Mouse (Mus musculus): ENCODE data around the gene D930007J09Rik. TPM values are rescaled to one million over a fixed set of nuclear protein-coding genes. Genes with fewer than 3 reads are reported as not detected.
A peak's percentile ranks its signal among the peaks of the same experiment; 100 is the strongest.

Gene D930007J09Rik
- not detected in 2 replicates for polyA plus RNA-seq (2016; fragmentation: Nextera tagmentation; extraction: Ambion mirVana)

- Histone ChIP-seq H3K4me1 (peaks cover 20% of the 10 kb centered on the region), H3K4me2 (replicated peaks) (peak within 1 kb of the TSS; percentile 65), H3K9ac (peak within 1 kb of the TSS; percentile 88), H3K9me3 (replicated peaks) (no peaks in the 10 kb centered on the region), H3K27me3 (no peaks in the 10 kb centered on the region), H3K4me3 (peak within 1 kb of the TSS; percentile 87), H3K27ac (peak within 1 kb of the TSS; percentile 90), H3K36me3 (peaks cover 12% of the 10 kb centered on the region)
- WGBS, result under 1% methylated on average over 82 of the region's 95 CpGs
- peak; percentile 73 for ATAC-seq (ENCODE audit: low FRiP score)
Observed at GRCm38 (mm10) chr13:32802259-32803081, at the start of gene D930007J09Rik. Gene D930007J09Rik, minus strand, starts transcription at chr13:32802849.

DNA sequence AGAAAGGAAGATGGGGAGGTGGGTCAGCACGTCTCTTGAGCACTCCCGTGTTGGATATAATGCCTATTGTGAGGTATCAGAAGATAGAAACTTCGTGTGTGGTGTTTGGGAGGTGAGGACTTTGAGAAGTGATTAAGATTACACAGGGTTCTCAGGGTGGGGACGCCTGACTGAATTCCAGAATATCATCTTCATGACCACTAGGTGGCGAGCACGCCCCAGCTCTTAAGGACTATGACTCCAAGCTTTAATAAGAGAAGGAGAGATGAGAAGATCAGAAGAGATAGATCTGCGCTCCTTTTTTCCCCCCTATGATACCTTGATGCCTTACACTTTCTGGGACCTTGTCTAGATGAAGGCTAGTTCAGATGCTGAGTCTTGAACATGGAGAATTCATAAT lies 49.3 kb upstream of the D930007J09Rik start:
- no peaks in the 10 kb centered on the region for H3K9me3 ChIP-seq (replicated peaks)
- H3K4me2 ChIP-seq (replicated peaks), result no peak overlapping the region
- 20% methylated on average over 7 of the region's 7 CpGs for WGBS
- H3K27ac ChIP-seq, result no peak overlapping the region
- peak; percentile 74 for ATAC-seq (ENCODE audit: low FRiP score)
- H3K4me3 ChIP-seq, result no peak overlapping the region
- no peak overlapping the region for H3K9ac ChIP-seq
- H3K4me1 ChIP-seq, result no peaks in the 10 kb centered on the region
- no peaks in the 10 kb centered on the region for H3K27me3 ChIP-seq
- no peaks in the 10 kb centered on the region for H3K36me3 ChIP-seq

DNA sequence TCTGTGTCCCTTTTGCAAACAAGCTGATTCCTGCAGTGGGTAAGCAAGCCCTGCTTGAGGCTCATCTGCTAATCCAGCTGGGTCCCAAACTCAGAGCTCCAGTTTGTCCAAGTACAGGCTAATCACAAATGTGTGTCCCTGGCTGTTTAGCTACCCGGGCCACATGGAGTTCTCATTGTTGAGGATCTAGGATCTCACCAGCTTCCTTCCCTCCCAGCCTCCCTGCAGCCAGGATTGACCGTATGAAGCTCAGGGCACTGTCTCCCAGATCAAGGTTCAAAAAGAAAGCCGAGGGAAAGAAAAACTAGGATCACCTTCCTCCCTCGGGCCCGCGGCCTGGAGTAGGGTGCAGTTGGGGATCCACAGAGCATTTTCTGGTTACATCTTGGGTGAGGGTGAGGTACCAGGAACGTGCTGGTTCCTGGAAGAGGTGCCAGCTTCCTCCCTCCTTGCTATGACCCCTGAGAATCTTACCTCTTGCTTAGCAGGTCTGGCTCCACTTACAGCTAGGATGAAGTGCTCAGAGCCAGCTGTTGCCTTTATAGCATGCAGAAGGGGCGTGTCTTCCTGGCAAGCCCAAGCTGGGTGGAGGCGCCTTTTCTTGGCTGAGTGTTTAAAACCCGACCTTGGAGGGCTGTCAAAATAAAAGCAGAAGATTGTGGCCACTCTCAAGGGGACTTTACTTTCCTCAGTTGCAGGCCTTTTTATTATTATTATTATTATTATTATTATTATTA lies 48.2 kb upstream of the D930007J09Rik start, which contains the start of gene Serpinb1a:
Serpinb1a (minus strand) TSS at position 518 of the 737 bp plus-strand sequence.
- no peaks in the 10 kb centered on the region for H3K36me3 ChIP-seq
- no peaks in the 10 kb centered on the region for H3K9me3 ChIP-seq (replicated peaks)
- 65% methylated on average over 10 of the region's 10 CpGs for WGBS
- H3K27me3 ChIP-seq, result no peaks in the 10 kb centered on the region
- no peak within 1 kb of the TSS for H3K9ac ChIP-seq
- no peak within 1 kb of the TSS for H3K4me3 ChIP-seq
- no peak for ATAC-seq (ENCODE audit: low FRiP score)
- H3K4me1 ChIP-seq, result no peaks in the 10 kb centered on the region
- no peak within 1 kb of the TSS for H3K27ac ChIP-seq
- H3K4me2 ChIP-seq (replicated peaks), result no peak within 1 kb of the TSS

DNA sequence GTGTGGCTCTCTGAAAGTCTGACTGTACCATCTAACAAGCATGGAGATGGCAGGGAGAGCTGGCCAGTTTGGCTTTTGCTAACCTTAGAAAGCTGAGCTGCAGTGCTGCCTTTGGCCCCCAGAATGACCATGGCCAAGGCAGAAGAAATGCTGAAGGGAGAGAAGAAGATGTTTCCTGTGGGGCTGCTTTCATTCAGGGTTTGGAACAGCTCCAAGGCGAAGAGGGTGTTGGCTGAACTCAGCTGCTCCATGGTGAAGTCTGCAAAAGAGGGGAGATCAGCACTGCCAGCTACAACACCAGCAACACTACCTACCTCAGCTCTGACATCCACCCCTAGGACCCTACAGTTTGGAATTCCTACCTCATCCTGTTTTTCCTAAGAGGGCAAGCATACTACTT lies 47.5 kb upstream of the D930007J09Rik start:
- Histone ChIP-seq H3K36me3 (no peaks in the 10 kb centered on the region), H3K9me3 (replicated peaks) (no peaks in the 10 kb centered on the region), H3K4me3 (no peak overlapping the region), H3K9ac (no peak overlapping the region), H3K4me1 (no peaks in the 10 kb centered on the region), H3K4me2 (replicated peaks) (no peak overlapping the region), H3K27me3 (no peaks in the 10 kb centered on the region), H3K27ac (no peak overlapping the region)
- 69% methylated on average over 1 of the region's 1 CpGs for WGBS
- ATAC-seq (ENCODE audit: low FRiP score), result no peak

- no peaks in the 10 kb centered on the region for H3K36me3 ChIP-seq
- H3K4me1 ChIP-seq, result no peaks in the 10 kb centered on the region
- no peak overlapping the region for H3K4me2 ChIP-seq (replicated peaks)
- no peak overlapping the region for H3K27ac ChIP-seq
- H3K4me3 ChIP-seq, result no peak overlapping the region
- H3K9ac ChIP-seq, result no peak overlapping the region
- no peak for ATAC-seq (ENCODE audit: low FRiP score)
- H3K9me3 ChIP-seq (replicated peaks), result no peaks in the 10 kb centered on the region
- no peaks in the 10 kb centered on the region for H3K27me3 ChIP-seq
Observed at GRCm38 (mm10) chr13:32849531-32850123, 47.0 kb upstream of the D930007J09Rik start.

- Histone ChIP-seq H3K36me3 (no peaks in the 10 kb centered on the region), H3K9ac (no peak overlapping the region), H3K27ac (no peak overlapping the region), H3K9me3 (replicated peaks) (no peaks in the 10 kb centered on the region), H3K4me2 (replicated peaks) (no peak overlapping the region), H3K4me3 (no peak overlapping the region), H3K27me3 (no peaks in the 10 kb centered on the region), H3K4me1 (no peaks in the 10 kb centered on the region)
- no peak for ATAC-seq (ENCODE audit: low FRiP score)
- 70% methylated on average over 4 of the region's 4 CpGs for WGBS
Observed at GRCm38 (mm10) chr13:32849092-32849491, 46.4 kb upstream of the D930007J09Rik start.

DNA sequence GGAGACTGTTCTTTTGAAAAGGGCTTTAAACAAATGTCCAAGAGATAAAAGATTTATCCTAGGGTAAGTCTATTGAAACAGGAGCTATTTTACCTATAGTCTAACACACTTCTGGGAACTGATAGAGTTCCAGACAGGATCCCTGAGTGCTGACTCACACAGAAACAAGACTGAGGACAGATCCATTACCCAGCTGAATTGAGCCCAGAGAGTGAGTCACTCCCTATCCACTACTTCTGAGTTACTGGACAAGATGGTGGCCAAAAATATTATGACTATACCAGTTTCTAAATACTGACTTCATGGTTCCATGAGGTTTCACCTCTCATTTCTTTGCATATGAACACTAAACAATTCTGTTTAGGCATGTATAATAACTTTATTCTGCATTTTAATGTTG lies 43.6 kb upstream of the D930007J09Rik start:
- no peaks in the 10 kb centered on the region for H3K27me3 ChIP-seq
- H3K9me3 ChIP-seq (replicated peaks), result no peaks in the 10 kb centered on the region
- H3K36me3 ChIP-seq, result no peaks in the 10 kb centered on the region
- no peak overlapping the region for H3K9ac ChIP-seq
- H3K27ac ChIP-seq, result no peak overlapping the region
- no peak overlapping the region for H3K4me2 ChIP-seq (replicated peaks)
- ATAC-seq (ENCODE audit: low FRiP score), result no peak
- H3K4me3 ChIP-seq, result no peak overlapping the region
- no peaks in the 10 kb centered on the region for H3K4me1 ChIP-seq

DNA sequence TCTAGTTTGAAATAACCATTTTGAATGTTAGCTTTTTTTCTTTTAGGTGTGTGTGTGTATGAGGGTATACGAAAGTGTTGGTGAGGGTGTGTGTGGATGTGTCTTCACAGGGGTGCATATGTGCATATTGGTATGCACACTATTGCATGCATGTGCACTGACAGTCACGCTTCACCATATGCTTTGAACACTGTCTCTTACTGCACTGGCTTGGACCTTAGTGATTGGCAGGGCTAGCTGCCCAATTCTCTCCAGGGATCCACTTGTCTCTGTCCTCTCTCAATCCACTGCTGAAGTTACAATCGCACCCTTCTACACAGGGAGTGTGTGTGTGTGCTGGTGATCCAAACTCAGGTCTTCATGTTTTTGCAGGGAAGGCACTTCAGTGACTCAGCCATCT lies 38.7 kb upstream of the D930007J09Rik start:
- WGBS, result 87% methylated on average over 3 of the region's 3 CpGs

DNA sequence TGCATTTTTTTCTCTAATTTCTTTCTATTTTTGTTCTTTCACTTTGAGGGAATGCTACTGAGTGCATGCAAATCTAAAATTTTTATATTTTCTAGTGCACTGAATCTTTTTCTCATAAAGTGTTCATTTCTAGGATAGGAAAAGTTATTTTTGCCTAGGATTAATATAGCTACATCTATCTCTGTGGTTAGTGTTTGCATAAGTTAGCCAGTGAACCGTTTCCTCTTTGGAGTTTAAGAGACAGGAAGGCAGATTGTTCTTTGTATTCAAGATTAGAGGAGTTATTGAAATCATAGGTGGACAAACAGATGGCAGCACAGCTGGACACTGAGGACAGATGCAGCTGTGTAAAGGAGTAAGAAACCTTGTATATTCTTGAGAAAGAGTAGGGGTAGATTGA lies 36.7 kb upstream of the D930007J09Rik start:
- Histone ChIP-seq H3K4me1 (no peaks in the 10 kb centered on the region), H3K27ac (no peak overlapping the region), H3K4me3 (no peak overlapping the region), H3K36me3 (no peaks in the 10 kb centered on the region), H3K4me2 (replicated peaks) (no peak overlapping the region), H3K27me3 (no peaks in the 10 kb centered on the region), H3K9ac (no peak overlapping the region), H3K9me3 (replicated peaks) (no peaks in the 10 kb centered on the region)
- WGBS, result 70% methylated on average over 1 of the region's 1 CpGs
- ATAC-seq (ENCODE audit: low FRiP score), result no peak

More for the DNA sequence above, 38.7 kb upstream of the D930007J09Rik start:
- no peak overlapping the region for H3K27ac ChIP-seq
- no peak overlapping the region for H3K9ac ChIP-seq
- no peaks in the 10 kb centered on the region for H3K9me3 ChIP-seq (replicated peaks)
- no peaks in the 10 kb centered on the region for H3K27me3 ChIP-seq
- ATAC-seq (ENCODE audit: low FRiP score), result no peak
- no peak overlapping the region for H3K4me3 ChIP-seq
- H3K36me3 ChIP-seq, result no peaks in the 10 kb centered on the region
- no peaks in the 10 kb centered on the region for H3K4me1 ChIP-seq
- no peak overlapping the region for H3K4me2 ChIP-seq (replicated peaks)

DNA sequence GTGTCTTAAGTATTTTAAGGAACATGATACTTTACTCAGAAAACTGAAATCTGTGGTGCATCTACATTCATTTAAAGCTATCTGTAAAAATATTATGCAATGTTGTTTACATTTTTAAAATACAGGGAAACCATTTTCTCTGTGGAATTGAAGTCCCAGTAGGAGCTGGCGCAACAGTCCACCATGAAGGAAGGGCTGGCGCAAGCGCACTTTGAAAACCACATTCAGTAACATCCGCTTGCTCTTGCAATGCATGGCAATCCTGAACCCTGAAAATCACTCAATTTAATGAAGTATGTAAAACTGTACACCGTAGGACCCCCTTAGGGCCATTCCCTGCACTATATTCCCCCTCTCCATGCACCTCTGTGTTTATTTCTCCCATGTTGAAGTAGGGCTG lies 31.9 kb upstream of the D930007J09Rik start:
- WGBS, result 89% methylated on average over 5 of the region's 5 CpGs
- Histone ChIP-seq H3K4me2 (replicated peaks) (no peak overlapping the region), H3K4me1 (no peaks in the 10 kb centered on the region), H3K27me3 (no peaks in the 10 kb centered on the region), H3K36me3 (no peaks in the 10 kb centered on the region), H3K27ac (no peak overlapping the region), H3K4me3 (no peak overlapping the region), H3K9me3 (replicated peaks) (no peaks in the 10 kb centered on the region), H3K9ac (no peak overlapping the region)
- no peak for ATAC-seq (ENCODE audit: low FRiP score)

DNA sequence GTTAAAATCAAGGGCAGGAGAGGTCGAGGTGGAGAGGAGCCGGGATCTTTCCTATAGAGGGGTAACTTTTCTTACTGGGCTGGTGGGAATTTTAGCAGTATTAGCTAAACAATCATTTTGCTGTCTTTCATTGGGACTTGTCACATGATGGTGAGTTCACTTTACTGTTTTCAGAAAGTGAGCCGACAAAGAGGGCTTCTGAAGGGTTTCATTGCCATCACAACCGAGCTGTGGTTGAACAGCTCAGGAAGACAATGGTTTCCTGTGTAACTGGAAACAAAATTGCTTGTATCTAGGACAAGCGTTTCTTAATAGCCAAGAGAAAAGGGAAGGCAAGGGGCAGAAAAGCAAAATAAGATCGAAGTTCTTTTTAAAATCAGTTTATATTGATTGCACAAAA lies 30.6 kb upstream of the D930007J09Rik start:
- 67% methylated on average over 6 of the region's 6 CpGs for WGBS
- ATAC-seq (ENCODE audit: low FRiP score), result no peak
- no peaks in the 10 kb centered on the region for H3K36me3 ChIP-seq
- H3K4me3 ChIP-seq, result no peak overlapping the region
- no peak overlapping the region for H3K4me2 ChIP-seq (replicated peaks)
- no peaks in the 10 kb centered on the region for H3K9me3 ChIP-seq (replicated peaks)
- H3K27ac ChIP-seq, result no peak overlapping the region
- no peak overlapping the region for H3K9ac ChIP-seq
- H3K27me3 ChIP-seq, result no peaks in the 10 kb centered on the region
- no peaks in the 10 kb centered on the region for H3K4me1 ChIP-seq

DNA sequence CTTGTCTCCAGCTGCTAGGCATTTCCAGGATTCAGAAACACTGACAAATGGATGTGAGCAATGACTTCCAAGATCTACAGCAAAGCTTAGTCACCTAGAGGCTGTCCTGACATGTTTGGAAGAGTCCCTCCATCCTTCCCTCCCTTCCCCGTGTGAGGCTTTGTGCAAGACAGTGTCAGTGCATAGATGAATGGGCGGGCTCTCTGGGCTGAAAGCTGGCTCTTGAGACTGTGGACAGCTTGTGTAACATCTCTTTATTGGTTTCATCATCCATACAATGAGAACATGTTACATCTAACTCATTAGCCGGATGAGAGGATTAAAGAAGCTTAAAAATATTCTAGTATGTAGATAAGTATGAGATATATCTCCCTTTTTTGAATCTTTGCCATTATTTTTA lies 30.1 kb upstream of the D930007J09Rik start:
- no peak overlapping the region for H3K4me2 ChIP-seq (replicated peaks)
- H3K4me3 ChIP-seq, result no peak overlapping the region
- 74% methylated on average over 3 of the region's 3 CpGs for WGBS
- H3K27me3 ChIP-seq, result no peaks in the 10 kb centered on the region
- no peaks in the 10 kb centered on the region for H3K4me1 ChIP-seq
- no peak overlapping the region for H3K9ac ChIP-seq
- H3K36me3 ChIP-seq, result no peaks in the 10 kb centered on the region
- no peaks in the 10 kb centered on the region for H3K9me3 ChIP-seq (replicated peaks)
- no peak for ATAC-seq (ENCODE audit: low FRiP score)
- no peak overlapping the region for H3K27ac ChIP-seq
